Mouse (Mus musculus): ENCODE results near the gene Ppm1a.

GRCm38 (mm10) chr12:72721710-72722109 is 35.5 kb upstream of the Ppm1a start:
- TF ChIP-seq POLR2A (IDR thresholded peaks at IDR 0.05; ENCODE audit: borderline replicate concordance, extremely low read depth, low read depth, low read length) (no peak), CTCF (IDR thresholded peaks at IDR 0.05; ENCODE audit: insufficient read depth, low read length) (no peak)

Data from lung, adult 2 months (tissue).